Mouse (Mus musculus): ENCODE results near the gene Wnt9a. TPM values are rescaled to one million over a fixed set of nuclear protein-coding genes. Genes with fewer than 3 reads are reported as not detected.
A peak's percentile ranks its signal among the peaks of the same experiment; 100 is the strongest.
"Not testable (repeated sequence)": the region's sequence is repeated elsewhere in the genome, so short reads cannot be mapped to it uniquely, and the experiment has no call there.

Wnt9a gene
- polyA plus RNA-seq, 1 experiment from 2014 or later, result 3.8 TPM

DNA sequence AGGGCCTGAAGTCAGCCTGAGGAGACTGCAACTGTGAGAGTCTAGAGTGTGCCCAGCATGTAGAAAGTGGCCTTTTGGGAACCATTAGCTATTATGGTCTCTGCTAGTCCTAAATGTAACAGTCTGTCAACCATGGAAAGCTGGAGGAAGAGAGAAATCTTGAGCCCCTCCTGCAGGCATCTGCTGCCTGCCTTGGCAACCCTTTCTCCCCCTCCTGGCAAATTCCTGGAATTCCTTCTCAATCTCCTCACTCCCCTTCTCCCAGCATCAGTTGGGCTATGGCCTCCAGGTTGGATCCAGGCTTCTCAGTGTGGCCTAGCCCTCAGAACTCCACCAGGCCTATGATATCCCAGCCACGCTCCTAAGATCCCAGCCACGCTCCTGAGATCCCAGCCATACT is 43.6 kb downstream of the Wnt9a start:
- no peak for ATAC-seq (ENCODE audit: low read depth)
- Histone ChIP-seq H3K27ac (replicated peaks) (no peak overlapping the region), H3K9me3 (no peaks in the 10 kb centered on the region), H3K4me1 (replicated peaks) (peaks cover 8% of the 10 kb centered on the region), H3K4me3 (no peak overlapping the region), H3K4me2 (no peak overlapping the region), H3K36me3 (no peaks in the 10 kb centered on the region), H3K9ac (no peak overlapping the region), H3K27me3 (no peaks in the 10 kb centered on the region)
- 79% methylated on average over 2 of the region's 2 CpGs for WGBS

DNA sequence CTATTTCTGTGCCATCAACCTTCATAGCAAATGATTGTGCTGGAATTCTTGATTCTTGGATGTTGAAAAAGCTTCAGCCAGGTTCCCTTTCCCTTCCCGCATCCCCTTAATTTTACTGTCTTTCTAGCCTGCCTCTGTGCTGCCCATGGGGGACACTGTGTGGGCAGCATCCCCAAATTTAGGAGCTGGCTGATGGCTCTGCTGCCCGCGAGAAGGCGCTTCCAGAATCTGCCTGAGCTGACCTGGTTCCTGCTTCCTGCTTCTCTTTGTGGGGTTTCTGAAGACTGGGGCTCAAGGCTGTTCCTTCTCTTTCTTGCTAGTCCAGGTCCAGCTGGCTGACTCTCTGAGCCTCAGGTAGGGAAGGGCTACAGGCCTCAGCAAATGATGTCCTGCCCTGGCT is 48.1 kb downstream of the Wnt9a start:
- Histone ChIP-seq H3K9ac (no peak overlapping the region), H3K27me3 (no peaks in the 10 kb centered on the region), H3K27ac (replicated peaks) (no peak overlapping the region), H3K4me3 (no peak overlapping the region), H3K9me3 (no peaks in the 10 kb centered on the region), H3K4me2 (no peak overlapping the region), H3K4me1 (replicated peaks) (peaks cover 18% of the 10 kb centered on the region), H3K36me3 (no peaks in the 10 kb centered on the region)
- ATAC-seq (ENCODE audit: low read depth), result no peak
- WGBS, result 79% methylated on average over 4 of the region's 4 CpGs

DNA sequence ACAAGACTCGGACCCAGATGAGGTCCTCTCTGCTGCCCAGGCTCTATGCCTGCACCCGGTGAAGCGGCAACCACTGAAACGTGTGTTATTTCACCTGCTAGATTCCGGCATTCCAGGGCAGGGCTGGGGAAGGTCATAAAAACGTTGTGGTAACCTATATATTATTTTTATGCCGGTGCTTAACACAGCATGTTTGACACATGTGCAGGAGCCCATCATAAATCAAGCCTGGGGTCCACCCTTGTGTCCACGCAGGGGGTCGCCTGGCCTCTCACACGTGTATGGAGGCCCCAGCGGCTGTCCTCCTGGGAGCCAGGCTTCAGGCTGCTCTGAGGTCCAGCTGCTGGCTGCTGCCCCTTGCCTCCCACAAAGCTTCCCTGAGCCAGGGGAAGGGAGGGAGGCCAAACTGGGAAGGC is 50.2 kb downstream of the Wnt9a start:
- Histone ChIP-seq H3K9me3 (no peaks in the 10 kb centered on the region), H3K27me3 (no peaks in the 10 kb centered on the region), H3K9ac (no peak overlapping the region), H3K4me1 (replicated peaks) (peaks cover 10% of the 10 kb centered on the region), H3K4me2 (no peak overlapping the region), H3K4me3 (no peak overlapping the region), H3K27ac (replicated peaks) (no peak overlapping the region), H3K36me3 (no peaks in the 10 kb centered on the region)
- no peak for ATAC-seq (ENCODE audit: low read depth)
- 29% methylated on average over 11 of the region's 11 CpGs for WGBS

DNA sequence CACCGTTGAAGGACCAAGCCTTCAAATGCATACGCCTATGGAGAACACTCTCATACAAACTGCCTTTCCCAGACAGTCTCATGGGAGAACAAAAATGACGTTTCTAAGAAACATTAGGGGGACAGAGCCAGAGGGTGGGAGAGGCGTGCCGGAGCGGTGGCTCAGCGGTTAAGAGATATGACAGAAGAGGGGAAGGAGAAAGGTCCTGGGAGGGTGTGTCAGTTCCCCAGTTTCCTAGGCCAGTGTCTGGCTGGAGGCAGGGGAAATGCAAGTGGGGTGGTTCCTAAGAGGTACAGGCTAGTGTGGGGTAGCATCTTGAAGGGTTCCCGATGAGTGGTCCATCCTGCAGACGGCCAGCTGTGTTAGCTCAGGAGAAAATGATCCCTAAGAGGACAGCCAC is 54.6 kb downstream of the Wnt9a start:
- H3K4me2 ChIP-seq, result no peak overlapping the region
- peaks cover 30% of the 10 kb centered on the region for H3K4me1 ChIP-seq (replicated peaks)
- no peak overlapping the region for H3K27ac ChIP-seq (replicated peaks)
- no peaks in the 10 kb centered on the region for H3K36me3 ChIP-seq
- H3K9me3 ChIP-seq, result no peaks in the 10 kb centered on the region
- ATAC-seq (ENCODE audit: low read depth), result no peak
- H3K4me3 ChIP-seq, result no peak overlapping the region
- no peak overlapping the region for H3K9ac ChIP-seq
- no peaks in the 10 kb centered on the region for H3K27me3 ChIP-seq
- WGBS, result 88% methylated on average over 9 of the region's 9 CpGs

DNA sequence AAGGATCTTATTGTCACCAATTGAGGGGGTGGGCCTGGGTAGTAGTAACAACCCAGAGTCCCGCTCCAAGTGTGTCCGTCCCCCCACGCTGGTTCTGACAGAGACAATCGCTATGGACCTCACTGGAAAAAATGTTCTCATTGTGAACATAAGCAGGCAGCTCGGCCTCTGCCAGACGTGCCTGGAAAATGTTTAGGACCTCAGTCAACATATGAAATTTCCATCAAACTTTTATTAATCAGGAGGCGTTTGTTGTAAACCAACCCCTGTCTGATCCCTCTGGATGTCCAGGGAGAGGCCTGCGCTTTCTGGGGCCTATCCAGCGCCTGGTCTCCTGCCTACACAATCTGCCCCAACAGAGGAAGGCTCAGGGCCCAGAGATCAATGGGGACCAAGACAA is 57.3 kb downstream of the Wnt9a start:
- Histone ChIP-seq H3K27me3 (no peaks in the 10 kb centered on the region), H3K9me3 (no peaks in the 10 kb centered on the region), H3K36me3 (no peaks in the 10 kb centered on the region), H3K4me1 (replicated peaks) (peaks cover 26% of the 10 kb centered on the region), H3K9ac (0 out of 2 replicates have a peak overlapping the region, but pooled peaks have one; percentile 22), H3K4me3 (no peak overlapping the region), H3K27ac (replicated peaks) (no peak overlapping the region), H3K4me2 (no peak overlapping the region)
- WGBS, result 88% methylated on average over 9 of the region's 9 CpGs
- no peak for ATAC-seq (ENCODE audit: low read depth)

DNA sequence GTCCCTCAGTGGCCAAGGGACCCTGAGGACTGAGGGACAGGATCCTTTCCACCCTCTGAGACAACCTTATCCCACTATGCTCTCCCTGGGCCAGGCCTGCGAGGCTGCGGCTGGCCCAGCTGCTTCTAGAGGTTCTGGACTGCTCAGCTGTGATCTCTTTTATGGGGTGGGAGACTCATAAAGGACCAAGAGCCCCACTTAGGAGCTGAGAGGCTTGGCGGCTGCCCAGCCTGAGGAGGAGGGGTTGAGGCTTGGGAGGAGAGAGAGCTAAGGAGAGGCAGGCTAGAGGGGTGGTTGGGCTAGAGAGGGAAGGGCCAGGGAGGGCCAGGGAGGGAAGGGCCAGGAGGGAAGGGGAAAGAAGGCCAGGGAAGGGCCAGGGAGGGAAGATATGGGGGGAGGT is 57.7 kb downstream of the Wnt9a start:
- 48% methylated on average over 3 of the region's 3 CpGs for WGBS
- no peak for ATAC-seq (ENCODE audit: low read depth)
- Histone ChIP-seq H3K4me1 (replicated peaks) (peaks cover 26% of the 10 kb centered on the region), H3K27ac (replicated peaks) (no peak overlapping the region), H3K9ac (0 out of 2 replicates have a peak overlapping the region, but pooled peaks have one; percentile 22), H3K27me3 (no peaks in the 10 kb centered on the region), H3K4me2 (no peak overlapping the region), H3K36me3 (no peaks in the 10 kb centered on the region), H3K4me3 (no peak overlapping the region), H3K9me3 (no peaks in the 10 kb centered on the region)

- H3K4me3 ChIP-seq, result no peak overlapping the region
- peaks cover 26% of the 10 kb centered on the region for H3K4me1 ChIP-seq (replicated peaks)
- no peaks in the 10 kb centered on the region for H3K27me3 ChIP-seq
- WGBS, result 39% methylated on average over 3 of the region's 3 CpGs
- H3K9ac ChIP-seq, result no peak overlapping the region
- H3K9me3 ChIP-seq, result no peaks in the 10 kb centered on the region
- H3K4me2 ChIP-seq, result no peak overlapping the region
- H3K27ac ChIP-seq (replicated peaks), result peak overlapping the region; percentile 13; the same call in 1 of the 2 replicates
- H3K36me3 ChIP-seq, result no peaks in the 10 kb centered on the region
- ATAC-seq (ENCODE audit: low read depth), result no peak
These were observed 59.3 kb downstream of the Wnt9a start for GRCm38 (mm10) chr11:59366031-59366430.

DNA sequence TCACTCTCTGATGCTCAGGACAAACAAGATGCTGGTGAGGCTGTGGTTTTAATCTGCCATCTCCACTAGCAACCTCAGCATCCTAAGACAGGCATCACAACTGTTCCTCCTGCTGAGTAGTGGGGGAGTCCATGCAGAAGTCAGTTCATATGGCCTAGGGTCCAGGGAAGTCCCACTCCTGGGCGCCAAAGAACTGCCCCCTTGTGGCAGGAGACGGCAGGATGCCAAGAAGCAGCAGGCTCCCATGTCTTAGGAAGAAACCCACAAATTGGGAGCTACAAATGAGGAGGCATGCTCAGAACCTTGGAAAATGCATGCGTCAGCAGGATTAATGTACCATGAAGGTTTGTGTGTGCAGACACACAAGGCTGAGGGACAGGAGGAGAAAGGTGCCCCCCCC is 59.9 kb downstream of the Wnt9a start:
- Histone ChIP-seq H3K27ac (replicated peaks) (peak overlapping the region; percentile 13; the same call in 1 of the 2 replicates), H3K4me2 (no peak overlapping the region), H3K27me3 (no peaks in the 10 kb centered on the region), H3K9me3 (no peaks in the 10 kb centered on the region), H3K4me3 (no peak overlapping the region), H3K4me1 (replicated peaks) (peaks cover 26% of the 10 kb centered on the region), H3K36me3 (no peaks in the 10 kb centered on the region), H3K9ac (no peak overlapping the region)
- 21% methylated on average over 3 of the region's 3 CpGs for WGBS
- ATAC-seq (ENCODE audit: low read depth), result no peak

DNA sequence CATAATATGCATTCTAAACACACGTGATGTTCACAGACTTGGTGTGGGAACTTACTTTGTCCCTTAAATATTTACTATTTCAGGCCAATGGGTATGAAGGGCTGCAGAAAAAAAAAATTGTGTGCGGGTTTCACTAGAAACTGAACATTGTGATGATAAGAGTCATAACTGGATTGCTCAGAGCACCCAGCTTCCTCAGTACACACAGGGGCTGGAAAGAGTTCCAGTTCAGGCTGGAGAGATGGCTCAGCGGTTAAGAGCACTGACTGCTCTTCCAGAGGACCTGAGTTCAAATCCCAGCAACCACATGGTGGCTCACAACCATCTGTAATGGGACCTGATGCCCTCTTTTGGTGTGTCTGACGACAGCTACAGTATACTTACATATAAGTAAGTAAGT is 61.2 kb downstream of the Wnt9a start:
- H3K4me3 ChIP-seq; H3K27me3 ChIP-seq; H3K9me3 ChIP-seq; H3K27ac ChIP-seq (replicated peaks); H3K36me3 ChIP-seq; ATAC-seq (ENCODE audit: low read depth); H3K4me2 ChIP-seq; H3K9ac ChIP-seq: not testable (repeated sequence)
- WGBS, result 88% methylated on average over 4 of the region's 4 CpGs
- H3K4me1 ChIP-seq (replicated peaks), result peaks cover 26% of the 10 kb centered on the region

GRCm38 (mm10) chr11:59369848-59370247 is 63.1 kb downstream of the Wnt9a start:
- no peak overlapping the region for H3K4me3 ChIP-seq
- no peaks in the 10 kb centered on the region for H3K27me3 ChIP-seq
- no peak overlapping the region for H3K4me2 ChIP-seq
- no peak overlapping the region for H3K27ac ChIP-seq (replicated peaks)
- ATAC-seq (ENCODE audit: low read depth), result no peak
- H3K36me3 ChIP-seq, result no peaks in the 10 kb centered on the region
- H3K9ac ChIP-seq, result no peak overlapping the region
- 84% methylated on average over 11 of the region's 11 CpGs for WGBS
- peaks cover 19% of the 10 kb centered on the region for H3K4me1 ChIP-seq (replicated peaks)
- no peaks in the 10 kb centered on the region for H3K9me3 ChIP-seq

- H3K4me2 ChIP-seq, result no peak within 1 kb of the TSS
- H3K9me3 ChIP-seq, result no peaks in the 10 kb centered on the region
- no peak for ATAC-seq (ENCODE audit: low read depth)
- no peak within 1 kb of the TSS for H3K4me3 ChIP-seq
- no peaks in the 10 kb centered on the region for H3K4me1 ChIP-seq (replicated peaks)
- no peaks in the 10 kb centered on the region for H3K27me3 ChIP-seq
- no peak within 1 kb of the TSS for H3K9ac ChIP-seq
- H3K36me3 ChIP-seq, result no peaks in the 10 kb centered on the region
- H3K27ac ChIP-seq (replicated peaks), result no peak within 1 kb of the TSS
- WGBS, result 80% methylated on average over 16 of the region's 16 CpGs
These were observed 68.7 kb downstream of the Wnt9a start, which contains the start of gene Prss38 for GRCm38 (mm10) chr11:59375475-59375874. Prss38 (minus strand) TSS chr11:59375657.

DNA sequence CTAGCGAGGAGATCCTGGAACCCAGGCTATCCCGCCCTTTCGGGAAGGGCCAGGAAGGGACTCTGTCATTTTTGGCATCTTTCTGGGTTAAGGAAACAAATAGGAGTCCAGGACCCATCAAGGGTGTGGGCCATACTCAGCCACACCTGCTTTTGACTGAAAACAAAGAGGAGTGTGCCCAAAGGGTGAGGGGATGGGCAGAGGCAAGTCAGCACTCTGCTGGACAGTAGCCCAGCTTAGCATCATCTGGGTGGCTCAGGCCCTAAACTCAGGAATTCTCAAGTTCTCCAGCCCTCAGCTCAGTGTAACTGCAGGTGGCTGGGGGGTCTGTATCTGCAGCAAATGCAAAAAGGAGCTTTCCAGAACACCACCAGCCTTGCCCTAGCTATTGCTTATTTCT is 71.3 kb downstream of the Wnt9a start:
- Histone ChIP-seq H3K27ac (replicated peaks) (no peak overlapping the region), H3K4me3 (no peak overlapping the region), H3K27me3 (0 out of 2 replicates have a peak, but pooled peaks cover 2% of the 10 kb centered on the region), H3K4me2 (no peak overlapping the region), H3K9me3 (no peaks in the 10 kb centered on the region), H3K9ac (no peak overlapping the region), H3K36me3 (no peaks in the 10 kb centered on the region), H3K4me1 (replicated peaks) (no peaks in the 10 kb centered on the region)
- no peak for ATAC-seq (ENCODE audit: low read depth)
- WGBS, result 90% methylated on average over 3 of the region's 3 CpGs

DNA sequence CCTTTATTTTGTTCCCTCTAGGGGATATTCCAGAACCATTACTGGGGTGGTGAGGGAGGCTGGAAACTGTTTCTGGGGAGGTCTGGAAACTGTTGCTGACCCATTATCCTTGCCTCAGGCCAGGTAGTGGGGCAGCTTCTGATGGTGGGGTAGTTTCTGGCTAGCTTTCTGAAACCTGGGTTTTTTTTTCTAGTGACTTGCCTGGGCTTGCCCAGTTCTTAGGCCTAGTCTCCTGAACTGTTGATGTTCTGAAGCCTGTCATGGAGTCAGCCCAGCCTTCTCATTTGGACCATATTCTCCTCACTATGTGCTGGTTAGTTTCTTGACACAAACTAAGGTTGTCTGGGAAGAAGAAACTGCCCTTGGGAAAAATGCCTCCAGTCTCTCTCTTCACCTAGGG is 72.8 kb downstream of the Wnt9a start:
- Histone ChIP-seq H3K36me3 (no peaks in the 10 kb centered on the region), H3K4me2 (no peak overlapping the region), H3K4me1 (replicated peaks) (peaks cover 3% of the 10 kb centered on the region), H3K4me3 (no peak overlapping the region), H3K9ac (no peak overlapping the region), H3K9me3 (no peaks in the 10 kb centered on the region), H3K27ac (replicated peaks) (no peak overlapping the region), H3K27me3 (0 out of 2 replicates have a peak, but pooled peaks cover 3% of the 10 kb centered on the region)
- ATAC-seq (ENCODE audit: low read depth), result no peak
